Mouse (Mus musculus) bone marrow, adult 2 months (tissue): ENCODE measurements around the gene Rhbdf2. TPM values are rescaled to one million over a fixed set of nuclear protein-coding genes. Genes with fewer than 3 reads are reported as not detected.
"Not testable (repeated sequence)": the region's sequence is repeated elsewhere in the genome, so short reads cannot be mapped to it uniquely, and the experiment has no call there.

Source experiments
- H3K27ac ChIP-seq: fragments of 200-500 bp; 2 replicates; pipeline ENCODE4 v1.5.1; 2012; ENCODE audit warnings: low read depth, mild to moderate bottlenecking, control low read depth, inconsistent platforms, low read length; ENCODE audit not compliant: control insufficient read depth, poor library complexity, insufficient read depth
- H3K4me1 ChIP-seq: fragments of 200-500 bp; 2 replicates; pipeline ENCODE4 v1.6.1; 2011; ENCODE audit warnings: low read length; ENCODE audit not compliant: control insufficient read depth, insufficient read depth
- H3K4me3 ChIP-seq: fragments of 200-500 bp; replicated peaks from 2 replicates; pipeline ENCODE3; 2011; ENCODE audit warnings: mild to moderate bottlenecking, low read depth, low read length, control low read depth; ENCODE audit not compliant: control insufficient read depth
- CTCF ChIP-seq: fragments of 200-500 bp; IDR thresholded peaks from 2 replicates; pipeline ENCODE4 v1.5.1; 2011; ENCODE audit warnings: low read length, control low read depth; ENCODE audit not compliant: control insufficient read depth, insufficient read depth
- POLR2A ChIP-seq: fragments of 200-500 bp; IDR thresholded peaks from 2 replicates; pipeline ENCODE4 v1.6.1; 2011; ENCODE audit warnings: low read depth, mild to moderate bottlenecking, control low read depth, low read length, borderline replicate concordance; ENCODE audit not compliant: control insufficient read depth
- WGBS: fragments of 180-500 bp; shearing (Covaris S2); methylation state at CpG from one replicate; pipeline ENCODE4 v1.1.7; 2018; 5-methylcytosine and 5-hydroxymethylcytosine counted together
- polyA plus RNA-seq: library from polyadenylated mRNA; stranded (reverse); fragments of >200 nt; gene quantifications from 2 replicates; pipeline ENCODE4 v1.2.4, GENCODE M21; 2011; ENCODE audit warnings: low replicate concordance; ENCODE audit not compliant: missing spikeins, insufficient read depth, insufficient read length

Rhbdf2 gene
- polyA plus RNA-seq, result 20.9 and 51.1 TPM in 2 replicates

- H3K27ac ChIP-seq, result no peak within 1 kb of the TSS
- 79% methylated on average over 10 of the region's 10 CpGs for WGBS
- TF ChIP-seq CTCF (no peak), POLR2A (no peak)
- no peak within 1 kb of the TSS for H3K4me3 ChIP-seq
- peaks cover 5% of the 10 kb centered on the region for H3K4me1 ChIP-seq
These were observed at the start of gene Rhbdf2 for GRCm38 (mm10) chr11:116626299-116627071. TSS of gene Rhbdf2 (minus strand) at chr11:116627019.

- TF ChIP-seq CTCF, result no peak
- no peak for TF ChIP-seq POLR2A
- H3K4me3 ChIP-seq, result no peak overlapping the region
- H3K4me1 ChIP-seq, result peaks cover 2% of the 10 kb centered on the region; the same call in 1 of the 2 replicates
- H3K27ac ChIP-seq, result no peak overlapping the region
- WGBS, result 84% methylated on average over 14 of the region's 14 CpGs
These were observed 49.6 kb upstream of the Rhbdf2 start for GRCm38 (mm10) chr11:116676175-116676976.

GRCm38 (mm10) chr11:116675429-116675828, 48.6 kb upstream of the Rhbdf2 start:
- not testable (repeated sequence) for H3K4me1 ChIP-seq, H3K27ac ChIP-seq, H3K4me3 ChIP-seq
- 67% methylated on average over 6 of the region's 6 CpGs for WGBS

- no peak for TF ChIP-seq CTCF
- no peak for TF ChIP-seq POLR2A
These were observed 48.0 kb upstream of the Rhbdf2 start for GRCm38 (mm10) chr11:116674616-116675379.

GRCm38 (mm10) chr11:116673410-116673809, 46.6 kb upstream of the Rhbdf2 start:
- TF ChIP-seq CTCF (no peak), POLR2A (no peak)
- Histone ChIP-seq H3K27ac (no peak overlapping the region), H3K4me3 (no peak overlapping the region), H3K4me1 (peaks cover 2% of the 10 kb centered on the region; the same call in 1 of the 2 replicates)
- WGBS, result 74% methylated on average over 2 of the region's 2 CpGs

More at GRCm38 (mm10) chr11:116674616-116675379, 48.0 kb upstream of the Rhbdf2 start:
- Histone ChIP-seq H3K4me3 (no peak overlapping the region), H3K27ac (no peak overlapping the region), H3K4me1 (peaks cover 2% of the 10 kb centered on the region; the same call in 1 of the 2 replicates)
- WGBS, result 81% methylated on average over 7 of the region's 7 CpGs

GRCm38 (mm10) chr11:116672595-116672994, 45.8 kb upstream of the Rhbdf2 start:
- H3K27ac ChIP-seq, result no peak overlapping the region
- WGBS, result 16% methylated on average over 7 of the region's 7 CpGs
- TF ChIP-seq POLR2A (no peak), CTCF (no peak)
- H3K4me3 ChIP-seq, result peak overlapping the region; percentile 12
- H3K4me1 ChIP-seq, result peaks cover 2% of the 10 kb centered on the region; the same call in 1 of the 2 replicates

GRCm38 (mm10) chr11:116671845-116672434, 45.1 kb upstream of the Rhbdf2 start:
- TF ChIP-seq CTCF (no peak), POLR2A (no peak)
- H3K27ac ChIP-seq, result peak overlapping the region; percentile 27; the same call in 1 of the 2 replicates
- peak overlapping the region; percentile 86 for H3K4me3 ChIP-seq
- peaks cover 2% of the 10 kb centered on the region; the same call in 1 of the 2 replicates for H3K4me1 ChIP-seq
- WGBS, result under 1% methylated on average over 24 of the region's 24 CpGs

GRCm38 (mm10) chr11:116671112-116671844, 44.5 kb upstream of the Rhbdf2 start:
- Histone ChIP-seq H3K4me1 (peaks cover 2% of the 10 kb centered on the region; the same call in 1 of the 2 replicates), H3K27ac (peak overlapping the region; percentile 27; the same call in 1 of the 2 replicates), H3K4me3 (peak overlapping the region; percentile 86)
- peak; percentile 70 for TF ChIP-seq CTCF
- TF ChIP-seq POLR2A, result peak; percentile 75; the same call in 1 of the 2 replicates
- under 1% methylated on average over 45 of the region's 45 CpGs for WGBS
